Mouse (Mus musculus): Measurements from ENCODE around the gene Trappc6b. TPM values are rescaled to one million over a fixed set of nuclear protein-coding genes. Genes with fewer than 3 reads are reported as not detected.

Trappc6b gene
- total RNA-seq (2018; cell fraction: chromatin; rRNA removed) = 100 to 1,000 TPM in 1 of 26 experiments, 10 to 100 TPM in 25; 25.5 to 104 (median 72.8) TPM
- 100 to 1,000 TPM in 4 of 26 experiments, 10 to 100 TPM in 22; 58.9 to 110 (median 87.7) TPM for total RNA-seq (2018; cell fraction: cytosol; rRNA removed)
- 10 to 100 TPM; 34.5 to 87.8 (median 63.3) TPM for total RNA-seq (2018; cell fraction: nucleus; rRNA removed)
- 72.9 to 120 TPM (median 94.4 TPM) in 3 replicates for polyA plus RNA-seq (2018)

DNA sequence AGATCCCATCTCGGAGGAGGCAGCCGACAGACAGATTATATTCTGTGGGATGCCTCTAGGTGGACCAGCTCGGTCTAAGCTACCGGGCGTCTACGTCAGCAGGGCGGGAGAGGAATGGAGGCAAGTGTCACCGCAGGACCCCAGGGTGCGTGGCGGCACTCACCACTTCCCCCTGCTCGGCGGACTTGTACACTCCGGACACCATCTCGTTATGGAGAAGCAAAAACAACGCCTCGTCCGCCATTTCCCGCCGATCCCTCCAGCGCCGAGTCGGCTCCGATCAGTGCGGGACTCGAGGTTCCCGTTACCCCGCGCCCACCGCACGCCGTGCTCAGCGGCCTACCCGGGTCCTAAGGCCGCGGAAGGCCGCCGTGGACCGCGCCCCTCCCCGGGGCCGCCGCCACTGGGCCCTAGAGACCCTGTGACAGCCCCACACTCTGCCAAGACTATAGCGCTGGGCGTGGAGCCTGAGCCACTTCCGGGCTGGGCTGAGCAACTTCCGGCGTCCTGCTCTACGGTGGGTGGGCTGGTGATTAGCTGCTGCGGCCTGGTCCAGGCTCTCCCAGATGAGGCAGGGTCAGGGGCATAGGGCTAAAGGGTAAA, at the start of gene Trappc6b:
TSS of gene Trappc6b (minus strand) at position 480 of the 603 bp plus-strand sequence.
- peak within 1 kb of the TSS; percentile 66 for H3K27ac ChIP-seq
- WGBS (ENCODE audit: missing documents) = 1% methylated on average over 48 of the region's 49 CpGs
- H3K4me3 ChIP-seq (ENCODE audit: inconsistent target) = peak within 1 kb of the TSS; percentile 88
- H3K79me2 ChIP-seq (ENCODE audit: inconsistent target) = peaks cover 50% of the 10 kb centered on the region
- H3K36me3 ChIP-seq (ENCODE audit: inconsistent target) = no peaks in the 10 kb centered on the region

DNA sequence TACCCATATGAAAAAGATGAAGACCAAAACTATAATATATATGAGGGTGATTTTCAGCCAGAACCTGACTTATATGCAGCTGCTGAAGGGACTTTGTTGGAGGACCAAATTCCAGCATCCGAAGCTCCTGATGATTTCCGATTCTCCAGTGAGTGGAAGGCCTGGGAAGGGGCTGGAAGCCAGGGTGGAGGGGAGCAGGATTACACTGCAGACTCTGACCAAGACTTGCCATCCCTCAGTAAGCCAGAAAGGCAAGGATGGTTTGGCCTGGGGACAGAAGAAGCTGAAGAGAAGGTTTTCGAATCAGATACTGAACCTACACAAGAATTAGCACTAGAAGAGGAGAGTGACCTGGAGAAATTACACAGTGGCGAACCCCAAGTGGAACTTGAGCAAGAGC, 46.7 kb upstream of the Trappc6b start:
- Histone ChIP-seq H3K4me3 (ENCODE audit: inconsistent target) (no peak overlapping the region), H3K79me2 (ENCODE audit: inconsistent target) (no peaks in the 10 kb centered on the region), H3K27ac (no peak overlapping the region), H3K36me3 (ENCODE audit: inconsistent target) (no peaks in the 10 kb centered on the region)
- 94% methylated on average over 4 of the region's 4 CpGs for WGBS (ENCODE audit: missing documents)

DNA sequence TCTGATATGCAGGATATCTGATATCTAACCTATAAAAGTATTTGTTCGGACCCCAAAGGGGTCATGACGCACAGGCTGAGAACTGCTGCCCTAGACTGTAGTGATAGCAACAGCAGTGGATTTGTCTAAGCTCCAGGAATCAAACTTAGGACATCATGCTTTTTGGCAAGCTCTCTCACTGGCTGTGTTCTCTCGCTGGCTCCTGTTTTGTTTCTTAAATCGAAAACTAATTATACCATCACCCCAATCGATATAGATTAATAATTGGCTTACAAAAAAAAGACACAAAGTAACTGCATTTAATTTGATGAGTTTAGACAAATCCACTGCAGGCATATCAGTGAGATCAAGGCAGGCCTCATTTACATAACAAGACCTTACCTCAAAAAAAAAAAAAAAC, 45.2 kb upstream of the Trappc6b start:
- no peak overlapping the region for H3K27ac ChIP-seq
- H3K36me3 ChIP-seq (ENCODE audit: inconsistent target) = no peaks in the 10 kb centered on the region
- H3K4me3 ChIP-seq (ENCODE audit: inconsistent target) = no peak overlapping the region
- 92% methylated on average over 5 of the region's 5 CpGs for WGBS (ENCODE audit: missing documents)
- H3K79me2 ChIP-seq (ENCODE audit: inconsistent target) = no peaks in the 10 kb centered on the region

DNA sequence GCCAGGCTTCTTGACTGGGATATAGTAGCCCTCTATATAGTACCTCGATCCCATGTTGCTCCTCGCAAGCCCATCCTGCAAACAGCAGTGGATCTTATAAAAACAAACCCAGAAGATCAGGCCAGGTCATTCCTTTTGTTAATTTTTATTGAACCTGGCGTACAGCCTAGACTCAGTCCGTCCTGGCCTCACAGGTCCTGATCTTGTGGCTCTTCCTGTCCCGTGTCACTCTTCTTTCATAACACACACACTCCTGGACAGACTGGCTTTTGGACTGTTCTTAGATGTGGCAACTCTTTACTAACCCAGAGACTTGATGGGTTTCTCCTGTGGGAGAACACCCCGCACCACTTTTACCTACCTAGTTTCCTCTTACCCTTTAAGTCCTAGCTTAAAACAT, 44.6 kb upstream of the Trappc6b start:
- Histone ChIP-seq H3K79me2 (ENCODE audit: inconsistent target) (no peaks in the 10 kb centered on the region), H3K27ac (no peak overlapping the region), H3K4me3 (ENCODE audit: inconsistent target) (no peak overlapping the region), H3K36me3 (ENCODE audit: inconsistent target) (no peaks in the 10 kb centered on the region)
- WGBS (ENCODE audit: missing documents) = 89% methylated on average over 6 of the region's 6 CpGs

DNA sequence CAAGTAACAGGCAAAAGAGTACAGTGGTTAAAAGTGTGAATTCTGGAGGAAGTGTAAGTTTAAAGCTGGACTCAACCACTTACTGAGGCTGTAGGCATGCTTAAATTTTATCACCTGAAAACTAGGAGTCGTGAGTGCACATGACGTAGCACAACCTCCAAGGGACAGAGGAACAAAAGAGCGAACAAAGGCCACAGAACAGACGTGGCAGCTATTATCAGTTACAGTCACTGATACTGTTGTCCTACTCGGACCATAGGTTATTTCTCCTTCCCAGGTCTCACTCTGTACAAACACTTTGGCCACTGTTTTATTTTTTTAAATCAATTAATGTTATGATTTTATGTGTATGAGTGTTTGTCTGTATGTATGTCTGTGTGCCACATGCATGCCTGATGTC, 43.5 kb upstream of the Trappc6b start:
- no peak overlapping the region for H3K27ac ChIP-seq
- H3K79me2 ChIP-seq (ENCODE audit: inconsistent target) = no peaks in the 10 kb centered on the region
- 91% methylated on average over 5 of the region's 5 CpGs for WGBS (ENCODE audit: missing documents)
- no peak overlapping the region for H3K4me3 ChIP-seq (ENCODE audit: inconsistent target)
- no peaks in the 10 kb centered on the region for H3K36me3 ChIP-seq (ENCODE audit: inconsistent target)

DNA sequence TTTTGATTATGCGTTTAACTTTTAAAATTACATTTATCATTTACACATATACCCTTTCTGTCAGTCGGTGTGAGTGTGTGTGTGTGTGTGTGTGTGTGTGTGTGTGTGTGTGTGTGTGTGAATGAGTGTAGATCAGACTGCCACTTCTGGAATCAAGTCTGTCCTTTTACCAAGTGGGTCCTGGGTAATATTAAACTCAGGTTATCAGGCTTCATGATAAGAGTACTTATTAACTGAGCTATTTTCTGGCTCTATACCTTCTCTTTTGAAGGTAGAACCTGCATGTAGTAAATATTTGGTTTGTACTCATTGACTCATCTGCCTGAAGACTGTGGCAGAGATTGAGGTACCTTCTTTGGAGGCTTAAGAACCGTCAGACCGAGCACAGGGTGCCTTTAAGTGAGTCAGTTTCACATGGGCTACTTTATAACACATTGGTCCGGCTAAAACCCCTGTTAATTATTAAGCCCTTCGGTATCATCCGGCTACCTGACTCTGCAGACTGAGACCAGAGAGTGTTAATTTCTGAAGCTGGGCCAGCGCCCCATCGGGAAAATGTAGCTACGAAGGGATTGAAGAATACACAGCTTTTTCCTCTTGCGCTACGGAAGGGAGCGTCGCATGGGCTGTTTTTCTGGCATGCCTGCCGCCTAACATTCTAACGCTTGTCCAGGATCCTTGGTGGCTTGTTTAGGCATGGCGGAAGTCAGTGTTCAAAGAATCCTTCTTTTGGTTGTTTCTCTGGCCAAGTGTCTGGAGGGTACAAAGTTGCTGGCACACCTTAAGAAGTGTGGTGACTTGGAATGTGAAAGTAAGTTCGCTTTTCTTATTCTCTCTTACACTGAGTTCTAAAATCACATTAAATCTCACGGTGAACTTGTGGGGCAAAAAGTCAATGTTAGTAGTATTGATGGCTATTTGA, 34.1 kb upstream of the Trappc6b start, which contains the start of gene Mia2:
TSS of gene Mia2 (plus strand) at position 696 of the 922 bp plus-strand sequence.
- no peak within 1 kb of the TSS for H3K4me3 ChIP-seq (ENCODE audit: inconsistent target)
- 96% methylated on average over 19 of the region's 19 CpGs for WGBS (ENCODE audit: missing documents)

DNA sequence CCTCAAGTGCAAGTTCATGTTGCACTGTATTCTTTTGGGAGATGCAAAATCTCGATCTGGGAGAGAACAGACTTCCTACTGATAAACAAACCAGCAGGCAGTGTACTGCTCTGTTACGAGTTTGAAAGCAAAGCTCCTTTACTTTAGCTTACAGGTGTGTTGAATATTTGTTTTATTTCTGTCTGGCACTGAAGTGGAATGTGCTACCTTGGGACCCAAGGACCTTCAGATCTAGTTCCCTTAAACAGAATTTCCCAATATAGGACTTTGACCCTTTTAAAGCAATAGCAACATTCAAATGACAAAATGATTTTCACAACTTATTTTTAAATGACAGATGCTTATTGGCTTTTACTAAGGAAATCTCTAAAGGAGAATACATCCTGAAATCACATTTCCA, 32.3 kb upstream of the Trappc6b start:
- Histone ChIP-seq H3K4me3 (ENCODE audit: inconsistent target) (no peak overlapping the region), H3K27ac (no peak overlapping the region), H3K36me3 (ENCODE audit: inconsistent target) (no peaks in the 10 kb centered on the region), H3K79me2 (ENCODE audit: inconsistent target) (no peaks in the 10 kb centered on the region)
- 69% methylated on average over 2 of the region's 2 CpGs for WGBS (ENCODE audit: missing documents)

More for the DNA sequence above, 34.1 kb upstream of the Trappc6b start, which contains the start of gene Mia2:
- Histone ChIP-seq H3K79me2 (ENCODE audit: inconsistent target) (no peaks in the 10 kb centered on the region), H3K27ac (no peak within 1 kb of the TSS), H3K36me3 (ENCODE audit: inconsistent target) (no peaks in the 10 kb centered on the region)

DNA sequence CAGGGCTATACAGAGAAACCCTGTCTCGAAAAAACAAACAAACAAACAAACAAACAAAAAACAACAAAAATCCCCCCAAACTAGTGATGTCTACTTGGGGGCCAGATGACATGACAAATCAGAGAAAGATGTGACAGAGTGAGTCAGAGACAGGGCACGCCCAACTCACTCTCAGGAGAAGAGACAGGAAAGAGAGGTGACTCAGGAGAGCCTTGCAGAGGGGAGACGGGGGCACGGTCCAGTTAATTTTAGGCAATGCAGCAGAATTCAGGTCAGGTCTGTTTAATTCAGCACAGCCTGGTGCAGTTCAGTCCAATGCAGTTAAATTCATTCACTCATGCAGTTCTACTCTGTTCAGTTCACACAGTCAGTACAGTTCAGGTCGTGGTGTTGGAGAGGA, 24.9 kb upstream of the Trappc6b start:
- Histone ChIP-seq H3K4me3 (ENCODE audit: inconsistent target) (no peak overlapping the region), H3K36me3 (ENCODE audit: inconsistent target) (no peaks in the 10 kb centered on the region), H3K27ac (no peak overlapping the region), H3K79me2 (ENCODE audit: inconsistent target) (no peaks in the 10 kb centered on the region)
- 88% methylated on average over 4 of the region's 5 CpGs for WGBS (ENCODE audit: missing documents)

DNA sequence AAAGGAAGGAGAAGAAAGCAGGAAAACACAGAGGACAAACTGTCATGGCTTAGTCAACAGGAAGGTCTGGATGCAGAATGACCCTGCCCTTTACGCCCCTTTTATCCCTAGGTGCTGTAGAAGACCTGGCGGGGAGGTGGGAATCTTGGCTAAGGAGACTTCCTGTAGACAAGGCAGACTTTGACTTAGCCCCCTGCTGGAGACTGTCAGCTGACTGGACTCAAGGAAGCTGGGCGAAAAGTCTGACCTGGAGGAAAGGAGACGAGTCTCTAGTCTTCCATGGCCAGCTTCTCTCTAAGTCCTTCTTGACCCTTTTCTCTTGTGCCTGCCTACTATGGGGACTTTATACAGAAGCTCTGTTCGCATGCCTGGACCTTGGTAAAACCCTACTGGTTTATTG, 23.2 kb upstream of the Trappc6b start:
- Histone ChIP-seq H3K36me3 (ENCODE audit: inconsistent target) (no peaks in the 10 kb centered on the region), H3K4me3 (ENCODE audit: inconsistent target) (no peak overlapping the region), H3K27ac (no peak overlapping the region), H3K79me2 (ENCODE audit: inconsistent target) (no peaks in the 10 kb centered on the region)
- WGBS (ENCODE audit: missing documents) = 86% methylated on average over 5 of the region's 5 CpGs

DNA sequence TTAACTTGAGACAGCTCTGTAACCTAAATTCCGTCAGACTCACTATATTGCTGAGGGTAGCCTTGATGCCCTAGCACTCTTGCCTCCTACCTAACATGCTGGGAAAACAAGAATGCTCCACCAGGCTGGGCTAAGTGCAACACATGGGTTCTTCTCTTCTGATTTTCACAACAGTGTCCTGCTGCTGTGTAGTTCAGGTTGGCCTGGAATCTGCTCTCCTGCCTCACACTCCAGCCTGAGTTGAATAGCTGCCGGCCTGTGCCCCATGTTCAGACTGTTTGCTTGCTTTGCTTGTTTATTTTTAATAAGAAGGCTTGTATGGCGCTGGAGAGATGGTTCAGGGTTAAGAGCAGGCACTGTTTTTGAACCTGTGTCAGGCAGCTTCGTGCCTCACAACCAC, 19.2 kb upstream of the Trappc6b start:
- Histone ChIP-seq H3K79me2 (ENCODE audit: inconsistent target) (no peaks in the 10 kb centered on the region), H3K27ac (no peak overlapping the region), H3K4me3 (ENCODE audit: inconsistent target) (no peak overlapping the region), H3K36me3 (ENCODE audit: inconsistent target) (no peaks in the 10 kb centered on the region)
- WGBS (ENCODE audit: missing documents) = 91% methylated on average over 4 of the region's 4 CpGs

DNA sequence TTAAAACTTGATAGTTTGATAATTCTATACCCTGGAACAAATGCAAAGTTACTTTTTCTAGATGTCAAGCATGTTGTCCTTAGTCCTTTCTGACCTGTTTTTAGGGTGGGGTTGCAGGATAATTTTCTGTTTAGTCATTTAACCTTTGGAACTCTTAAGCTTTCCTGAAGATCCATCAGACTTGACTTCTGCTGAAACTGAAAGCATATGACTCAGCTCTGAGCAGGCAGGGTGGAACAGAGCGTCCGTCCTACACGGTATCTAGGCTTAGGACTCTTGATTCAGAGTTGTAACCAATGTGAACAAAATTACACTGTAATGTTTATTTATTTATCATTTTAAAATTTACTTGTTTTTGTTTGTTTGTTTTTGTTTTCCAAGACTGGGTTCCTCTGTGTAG, 16.6 kb upstream of the Trappc6b start:
- peaks cover 13% of the 10 kb centered on the region; the same call in 1 of the 2 replicates for H3K36me3 ChIP-seq (ENCODE audit: inconsistent target)
- no peak overlapping the region for H3K4me3 ChIP-seq (ENCODE audit: inconsistent target)
- WGBS (ENCODE audit: missing documents) = 86% methylated on average over 3 of the region's 3 CpGs
- H3K27ac ChIP-seq = no peak overlapping the region
- H3K79me2 ChIP-seq (ENCODE audit: inconsistent target) = no peaks in the 10 kb centered on the region

DNA sequence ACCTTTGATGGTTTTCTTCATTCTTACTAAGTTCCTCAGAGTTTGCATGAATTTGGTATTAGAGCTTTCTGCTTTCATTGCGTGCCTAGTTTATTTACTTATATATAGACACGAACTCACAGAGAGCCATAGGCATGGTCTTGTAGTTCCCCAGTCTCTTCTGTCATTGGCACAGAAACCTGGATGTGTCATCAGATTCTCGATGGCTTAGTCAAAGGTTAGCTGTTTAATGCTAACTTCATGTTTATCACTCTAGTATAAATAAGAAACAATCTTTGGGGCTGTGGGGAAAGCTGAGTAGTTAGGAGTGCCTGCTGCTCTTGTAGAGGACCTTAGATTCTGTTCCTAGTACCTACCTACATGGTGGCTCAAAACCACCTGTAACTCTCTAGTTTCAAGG, 15.7 kb upstream of the Trappc6b start:
- H3K36me3 ChIP-seq (ENCODE audit: inconsistent target) = peaks cover 22% of the 10 kb centered on the region
- no peak overlapping the region for H3K27ac ChIP-seq
- no peaks in the 10 kb centered on the region for H3K79me2 ChIP-seq (ENCODE audit: inconsistent target)
- H3K4me3 ChIP-seq (ENCODE audit: inconsistent target) = no peak overlapping the region
- 96% methylated on average over 3 of the region's 3 CpGs for WGBS (ENCODE audit: missing documents)

DNA sequence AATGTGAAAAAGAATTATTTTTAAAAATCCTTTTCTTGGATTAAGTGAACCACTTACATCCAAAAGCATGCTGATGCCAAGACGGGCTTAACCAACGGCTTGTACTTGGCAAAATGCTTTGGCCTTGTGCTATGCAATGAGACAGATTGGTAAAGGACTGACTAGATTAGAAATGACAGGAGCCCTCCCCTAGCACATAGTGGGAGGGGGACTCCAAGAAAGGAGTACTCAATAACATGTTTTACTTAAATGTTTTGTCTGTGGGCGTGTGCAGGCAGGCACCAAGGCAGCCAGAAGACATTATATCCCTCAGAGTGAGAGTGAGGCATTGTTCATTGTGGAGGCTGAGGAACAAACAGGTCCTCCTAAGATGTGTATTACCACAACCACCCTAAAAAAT, 12.8 kb upstream of the Trappc6b start:
- Histone ChIP-seq H3K27ac (no peak overlapping the region), H3K4me3 (ENCODE audit: inconsistent target) (no peak overlapping the region), H3K36me3 (ENCODE audit: inconsistent target) (peaks cover 50% of the 10 kb centered on the region), H3K79me2 (ENCODE audit: inconsistent target) (peaks cover 9% of the 10 kb centered on the region)
- 97% methylated on average over 3 of the region's 3 CpGs for WGBS (ENCODE audit: missing documents)

DNA sequence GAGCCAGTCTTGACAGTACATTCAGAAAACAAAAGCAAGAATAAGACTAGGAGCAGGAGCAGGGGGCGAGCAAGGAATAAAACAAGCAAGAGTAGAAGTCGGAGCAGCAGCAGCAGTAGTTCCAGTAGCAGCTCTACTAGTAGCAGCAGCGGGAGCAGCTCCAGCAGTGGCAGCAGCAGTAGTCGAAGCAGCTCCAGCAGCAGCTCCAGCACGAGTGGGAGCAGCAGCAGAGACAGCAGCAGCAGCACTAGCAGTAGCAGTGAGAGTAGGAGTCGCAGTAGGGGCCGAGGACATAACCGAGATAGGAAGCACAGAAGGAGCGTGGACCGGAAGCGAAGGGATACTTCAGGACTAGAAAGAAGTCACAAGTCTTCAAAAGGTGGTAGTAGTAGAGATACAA, 11.0 kb upstream of the Trappc6b start:
- Histone ChIP-seq H3K36me3 (ENCODE audit: inconsistent target) (peaks cover 59% of the 10 kb centered on the region), H3K27ac (no peak overlapping the region), H3K4me3 (ENCODE audit: inconsistent target) (no peak overlapping the region), H3K79me2 (ENCODE audit: inconsistent target) (peaks cover 27% of the 10 kb centered on the region)
- 91% methylated on average over 11 of the region's 11 CpGs for WGBS (ENCODE audit: missing documents)

DNA sequence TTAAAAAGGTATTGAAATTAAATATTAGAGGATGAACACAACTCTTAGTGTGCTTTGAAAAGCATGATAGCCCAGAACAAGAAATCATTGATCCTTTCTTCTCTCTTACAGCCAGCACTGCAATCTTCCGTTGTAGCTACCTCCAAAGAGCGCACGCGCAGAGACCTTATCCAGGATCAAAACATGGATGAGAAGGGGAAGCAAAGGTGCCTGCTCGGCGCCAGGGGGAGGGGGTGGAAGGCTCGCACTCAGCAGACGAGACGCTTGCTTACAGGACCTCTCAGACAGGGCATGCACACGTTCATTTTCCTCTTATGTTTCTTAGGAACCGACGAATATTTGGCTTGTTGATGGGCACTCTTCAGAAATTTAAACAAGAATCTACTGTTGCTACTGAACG, 7.5 kb upstream of the Trappc6b start:
- 90% methylated on average over 13 of the region's 13 CpGs for WGBS (ENCODE audit: missing documents)

More for the DNA sequence above, 7.5 kb upstream of the Trappc6b start:
- Histone ChIP-seq H3K27ac (no peak overlapping the region), H3K79me2 (ENCODE audit: inconsistent target) (peaks cover 28% of the 10 kb centered on the region), H3K36me3 (ENCODE audit: inconsistent target) (peaks cover 52% of the 10 kb centered on the region), H3K4me3 (ENCODE audit: inconsistent target) (no peak overlapping the region)
